Mouse (Mus musculus): ENCODE measurements around the gene Pomt1. TPM values are rescaled to one million over a fixed set of nuclear protein-coding genes. Genes with fewer than 3 reads are reported as not detected.

Gene Pomt1
- polyA plus RNA-seq, 1 experiment, result 18.4 TPM

GRCm38 (mm10) chr2:32220969-32221368 lies 15.4 kb upstream of the Pomt1 start:
- Histone ChIP-seq H3K27me3 (ENCODE audit: control insufficient read depth, insufficient read depth, low read length) (no peaks in the 10 kb centered on the region), H3K4me3 (ENCODE audit: low read depth, low read length) (no peak overlapping the region), H3K36me3 (ENCODE audit: control insufficient read depth, insufficient read depth, low read length) (peaks cover 90% of the 10 kb centered on the region), H3K27ac (ENCODE audit: insufficient read depth, low read depth, low read length) (no peak overlapping the region), H3K4me1 (ENCODE audit: control insufficient read depth, insufficient read depth, insufficient read length, low read length) (no peaks in the 10 kb centered on the region)
- 96% methylated on average over 10 of the region's 10 CpGs for WGBS
- TF ChIP-seq POLR2A (IDR thresholded peaks at IDR 0.05; ENCODE audit: low read depth, low read length), result no peak
- TF ChIP-seq CTCF (IDR thresholded peaks at IDR 0.05; ENCODE audit: extremely low read depth, insufficient read length, insufficient replicate concordance, low read depth, low read length), result no peak

GRCm38 (mm10) chr2:32221577-32221976 lies 14.8 kb upstream of the Pomt1 start:
- Histone ChIP-seq H3K4me3 (ENCODE audit: low read depth, low read length) (no peak overlapping the region), H3K27me3 (ENCODE audit: control insufficient read depth, insufficient read depth, low read length) (no peaks in the 10 kb centered on the region), H3K36me3 (ENCODE audit: control insufficient read depth, insufficient read depth, low read length) (peaks cover 90% of the 10 kb centered on the region), H3K27ac (ENCODE audit: insufficient read depth, low read depth, low read length) (no peak overlapping the region), H3K4me1 (ENCODE audit: control insufficient read depth, insufficient read depth, insufficient read length, low read length) (no peaks in the 10 kb centered on the region)
- WGBS, result 86% methylated on average over 7 of the region's 7 CpGs
- TF ChIP-seq CTCF (IDR thresholded peaks at IDR 0.05; ENCODE audit: extremely low read depth, insufficient read length, insufficient replicate concordance, low read depth, low read length) (no peak), POLR2A (IDR thresholded peaks at IDR 0.05; ENCODE audit: low read depth, low read length) (no peak)

- TF ChIP-seq POLR2A (IDR thresholded peaks at IDR 0.05; ENCODE audit: low read depth, low read length) (no peak), CTCF (IDR thresholded peaks at IDR 0.05; ENCODE audit: extremely low read depth, insufficient read length, insufficient replicate concordance, low read depth, low read length) (no peak)
- no peak overlapping the region for H3K4me3 ChIP-seq (ENCODE audit: low read depth, low read length)
- H3K27ac ChIP-seq (ENCODE audit: insufficient read depth, low read depth, low read length), result no peak overlapping the region
- 75% methylated on average over 10 of the region's 10 CpGs for WGBS
- peaks cover 89% of the 10 kb centered on the region for H3K36me3 ChIP-seq (ENCODE audit: control insufficient read depth, insufficient read depth, low read length)
- H3K4me1 ChIP-seq (ENCODE audit: control insufficient read depth, insufficient read depth, insufficient read length, low read length), result no peaks in the 10 kb centered on the region
- no peaks in the 10 kb centered on the region for H3K27me3 ChIP-seq (ENCODE audit: control insufficient read depth, insufficient read depth, low read length)
Measured at GRCm38 (mm10) chr2:32222057-32222456, 14.3 kb upstream of the Pomt1 start.

- WGBS, result 19% methylated on average over 7 of the region's 7 CpGs
- no peak for TF ChIP-seq POLR2A (IDR thresholded peaks at IDR 0.05; ENCODE audit: low read depth, low read length)
- no peak for TF ChIP-seq CTCF (IDR thresholded peaks at IDR 0.05; ENCODE audit: extremely low read depth, insufficient read length, insufficient replicate concordance, low read depth, low read length)
- Histone ChIP-seq H3K4me1 (ENCODE audit: control insufficient read depth, insufficient read depth, insufficient read length, low read length) (peaks cover 6% of the 10 kb centered on the region; the same call in 1 of the 2 replicates), H3K36me3 (ENCODE audit: control insufficient read depth, insufficient read depth, low read length) (peaks cover 16% of the 10 kb centered on the region), H3K27ac (ENCODE audit: insufficient read depth, low read depth, low read length) (no peak overlapping the region), H3K4me3 (ENCODE audit: low read depth, low read length) (no peak overlapping the region), H3K27me3 (ENCODE audit: control insufficient read depth, insufficient read depth, low read length) (no peaks in the 10 kb centered on the region)
Measured at GRCm38 (mm10) chr2:32235433-32235832, 957 bp upstream of the Pomt1 start.

GRCm38 (mm10) chr2:32236760-32237487 lies 534 bp downstream of the Pomt1 start:
- peak overlapping the region; percentile 10 for H3K27ac ChIP-seq (ENCODE audit: insufficient read depth, low read depth, low read length)
- WGBS, result under 1% methylated on average over 20 of the region's 20 CpGs
- H3K36me3 ChIP-seq (ENCODE audit: control insufficient read depth, insufficient read depth, low read length), result peaks cover 7% of the 10 kb centered on the region
- peak; percentile 52; the same call in 1 of the 2 replicates for TF ChIP-seq CTCF (IDR thresholded peaks at IDR 0.05; ENCODE audit: extremely low read depth, insufficient read length, insufficient replicate concordance, low read depth, low read length)
- no peak for TF ChIP-seq POLR2A (IDR thresholded peaks at IDR 0.05; ENCODE audit: low read depth, low read length)
- H3K27me3 ChIP-seq (ENCODE audit: control insufficient read depth, insufficient read depth, low read length), result no peaks in the 10 kb centered on the region
- peak overlapping the region; percentile 71 for H3K4me3 ChIP-seq (ENCODE audit: low read depth, low read length)
- H3K4me1 ChIP-seq (ENCODE audit: control insufficient read depth, insufficient read depth, insufficient read length, low read length), result peaks cover 6% of the 10 kb centered on the region; the same call in 1 of the 2 replicates

GRCm38 (mm10) chr2:32237571-32237970 lies 1.2 kb downstream of the Pomt1 start:
- WGBS, result 10% methylated on average over 4 of the region's 4 CpGs
- no peak overlapping the region for H3K4me3 ChIP-seq (ENCODE audit: low read depth, low read length)
- H3K27ac ChIP-seq (ENCODE audit: insufficient read depth, low read depth, low read length), result no peak overlapping the region

GRCm38 (mm10) chr2:32238708-32239435 lies 2.5 kb downstream of the Pomt1 start:
- peaks cover 6% of the 10 kb centered on the region; the same call in 1 of the 2 replicates for H3K4me1 ChIP-seq (ENCODE audit: control insufficient read depth, insufficient read depth, insufficient read length, low read length)
- H3K27me3 ChIP-seq (ENCODE audit: control insufficient read depth, insufficient read depth, low read length), result no peaks in the 10 kb centered on the region
- no peak overlapping the region for H3K27ac ChIP-seq (ENCODE audit: insufficient read depth, low read depth, low read length)
- WGBS, result 94% methylated on average over 9 of the region's 9 CpGs
- H3K4me3 ChIP-seq (ENCODE audit: low read depth, low read length), result no peak overlapping the region
- peaks cover 6% of the 10 kb centered on the region for H3K36me3 ChIP-seq (ENCODE audit: control insufficient read depth, insufficient read depth, low read length)
- no peak for TF ChIP-seq CTCF (IDR thresholded peaks at IDR 0.05; ENCODE audit: extremely low read depth, insufficient read length, insufficient replicate concordance, low read depth, low read length)
- TF ChIP-seq POLR2A (IDR thresholded peaks at IDR 0.05; ENCODE audit: low read depth, low read length), result no peak

More at GRCm38 (mm10) chr2:32237571-32237970, 1.2 kb downstream of the Pomt1 start:
- H3K4me1 ChIP-seq (ENCODE audit: control insufficient read depth, insufficient read depth, insufficient read length, low read length), result peaks cover 6% of the 10 kb centered on the region; the same call in 1 of the 2 replicates
- no peak for TF ChIP-seq POLR2A (IDR thresholded peaks at IDR 0.05; ENCODE audit: low read depth, low read length)
- no peak for TF ChIP-seq CTCF (IDR thresholded peaks at IDR 0.05; ENCODE audit: extremely low read depth, insufficient read length, insufficient replicate concordance, low read depth, low read length)
- peaks cover 4% of the 10 kb centered on the region; the same call in 1 of the 2 replicates for H3K36me3 ChIP-seq (ENCODE audit: control insufficient read depth, insufficient read depth, low read length)
- no peaks in the 10 kb centered on the region for H3K27me3 ChIP-seq (ENCODE audit: control insufficient read depth, insufficient read depth, low read length)
